Mouse (Mus musculus): ENCODE data around the gene Tmem132d.
"Not testable (repeated sequence)": the region's sequence is repeated elsewhere in the genome, so short reads cannot be mapped to it uniquely, and the experiment has no call there.

Gene Tmem132d

DNA sequence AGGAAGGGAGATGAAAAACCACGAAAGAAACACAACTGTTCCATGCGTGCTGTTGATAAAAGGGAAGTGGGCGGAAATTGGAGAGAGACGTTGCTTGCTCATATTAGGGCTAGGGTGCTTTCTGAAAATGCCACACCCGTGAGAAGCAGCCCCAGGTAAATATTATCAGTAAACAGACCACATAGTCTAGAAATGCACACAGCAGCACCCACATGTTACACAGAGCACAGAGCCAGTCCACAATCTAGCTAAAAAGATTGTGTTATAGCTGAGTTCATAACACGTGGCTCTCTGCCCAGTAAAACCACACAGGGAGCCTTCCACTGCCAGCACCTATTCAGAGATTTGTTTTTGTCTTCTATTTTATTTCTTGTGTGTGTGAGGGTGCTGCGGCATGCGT lies 617.6 kb downstream of the Tmem132d start:
- DNase-seq (ENCODE audit: extremely low read depth, low read depth, low spot score), result no peak

DNA sequence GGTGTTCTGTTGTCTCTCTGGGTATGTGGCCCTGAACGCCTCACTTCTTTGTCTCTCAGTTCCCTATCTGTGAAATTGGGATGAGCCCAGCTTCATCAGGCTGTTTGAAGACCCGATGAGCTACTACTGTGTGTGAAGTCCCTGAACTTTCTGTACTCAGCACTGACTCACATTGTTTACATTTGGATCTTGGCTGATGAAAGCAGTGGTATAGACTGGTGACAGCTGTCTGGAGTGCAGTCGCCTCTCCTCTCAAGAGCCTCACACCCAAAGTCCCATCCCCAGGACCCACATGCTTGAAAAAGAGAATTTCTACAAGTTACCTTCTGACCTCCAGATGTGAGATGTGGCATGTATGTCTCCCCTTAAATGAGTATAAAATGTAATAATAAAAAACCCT lies 625.5 kb downstream of the Tmem132d start:
- DNase-seq (ENCODE audit: extremely low read depth, low read depth, low spot score), result no peak

DNA sequence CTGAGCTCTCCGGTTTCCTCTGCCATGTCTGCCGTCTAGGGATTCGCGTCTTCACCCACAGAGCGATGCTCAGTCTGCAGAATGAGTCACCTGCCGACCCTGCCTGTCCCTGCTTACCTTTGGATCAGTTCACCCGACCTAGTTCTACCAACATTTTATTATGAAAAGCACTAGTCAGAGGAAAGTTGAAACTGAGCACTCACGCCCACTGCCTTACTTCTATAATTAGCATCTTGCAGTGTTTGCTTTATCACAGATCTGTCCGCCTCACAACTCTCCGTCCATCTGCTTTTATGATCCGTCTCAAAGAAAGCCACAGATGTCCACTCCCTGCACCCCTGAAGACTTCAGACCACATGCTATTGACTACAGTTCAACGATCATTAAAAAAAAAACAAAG lies 626.0 kb downstream of the Tmem132d start:
- no peak for DNase-seq (ENCODE audit: extremely low read depth, low read depth, low spot score)

DNA sequence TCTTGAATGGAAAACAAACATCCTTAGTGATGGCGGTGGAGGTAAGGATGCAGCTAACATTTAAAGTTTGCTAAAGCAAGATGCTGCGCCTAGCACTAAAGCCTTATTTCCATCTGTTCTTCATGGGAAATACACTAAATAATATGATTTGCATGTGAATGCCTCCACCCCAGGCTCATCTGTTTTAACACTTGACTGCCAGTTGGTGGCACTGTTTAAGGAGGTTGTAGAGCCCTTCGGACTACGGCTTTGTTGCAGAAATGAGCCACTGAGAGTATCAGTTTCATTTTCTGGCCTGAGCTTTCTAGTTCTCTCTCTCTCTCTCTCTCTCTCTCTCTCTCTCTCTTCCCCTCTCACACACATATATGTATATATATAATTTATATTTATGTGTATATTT lies 632.0 kb downstream of the Tmem132d start:
- no peak for DNase-seq (ENCODE audit: extremely low read depth, low read depth, low spot score)

DNA sequence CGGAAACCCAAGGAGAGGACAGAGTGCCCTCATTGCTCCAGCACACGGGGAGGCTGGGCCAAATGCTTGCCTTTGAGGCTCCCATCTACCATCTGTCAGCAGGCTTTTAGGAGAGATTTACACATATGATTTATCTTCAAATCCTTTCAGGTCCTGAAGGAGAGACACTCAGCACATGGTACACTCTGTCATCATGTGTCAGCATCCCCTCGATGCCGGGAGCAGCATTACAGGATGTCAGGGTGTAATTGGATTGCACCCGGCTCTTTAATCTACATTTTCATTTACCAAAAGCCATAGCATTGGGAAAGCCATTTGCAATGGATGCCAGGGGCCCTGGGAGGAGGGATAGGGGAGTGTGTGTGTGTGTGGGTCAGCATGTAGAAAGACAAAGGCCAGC lies 651.7 kb downstream of the Tmem132d start:
- DNase-seq (ENCODE audit: extremely low read depth, low read depth, low spot score), result no peak

DNA sequence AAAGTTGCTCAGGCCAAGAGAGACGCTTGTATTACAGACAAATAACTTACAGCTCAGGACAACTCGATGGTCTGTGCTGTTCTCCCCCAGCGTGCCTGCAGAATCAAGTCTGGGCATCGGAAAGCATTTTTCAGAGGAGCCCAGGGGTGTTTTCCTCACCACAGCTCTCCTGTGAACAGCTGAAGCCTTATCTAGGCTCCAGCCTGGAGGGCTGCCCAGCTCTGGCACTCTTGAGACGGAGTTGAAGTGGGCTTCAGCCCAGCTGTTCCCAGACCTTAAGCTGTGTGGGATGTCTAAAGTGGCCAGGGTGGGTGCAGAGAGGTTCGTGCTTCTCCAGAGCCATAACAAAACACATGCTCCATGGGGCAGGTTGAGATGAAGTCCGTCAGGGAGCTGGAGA lies 657.1 kb downstream of the Tmem132d start:
- no peak for DNase-seq (ENCODE audit: extremely low read depth, low read depth, low spot score)

DNA sequence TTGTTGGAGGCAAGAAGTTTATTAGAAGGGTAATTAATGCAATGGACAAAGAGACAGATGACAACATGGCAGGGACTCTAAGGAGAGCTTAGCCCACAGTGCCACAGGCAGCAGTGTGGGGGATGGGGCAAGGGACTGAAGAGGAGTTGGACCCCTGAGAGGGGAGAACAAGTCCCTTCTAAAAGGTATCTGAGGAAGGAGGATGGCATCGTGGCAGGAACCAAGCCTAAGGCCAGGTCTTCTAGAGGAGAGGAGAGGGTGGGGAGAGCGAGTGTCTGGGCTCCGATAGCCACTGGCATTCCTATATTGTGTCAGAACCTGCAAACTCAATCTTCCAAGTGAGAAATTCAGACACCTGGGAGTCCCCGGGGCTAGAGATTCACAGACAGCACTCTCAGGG lies 674.3 kb downstream of the Tmem132d start:
- no peak for DNase-seq (ENCODE audit: extremely low read depth, low read depth, low spot score)

DNA sequence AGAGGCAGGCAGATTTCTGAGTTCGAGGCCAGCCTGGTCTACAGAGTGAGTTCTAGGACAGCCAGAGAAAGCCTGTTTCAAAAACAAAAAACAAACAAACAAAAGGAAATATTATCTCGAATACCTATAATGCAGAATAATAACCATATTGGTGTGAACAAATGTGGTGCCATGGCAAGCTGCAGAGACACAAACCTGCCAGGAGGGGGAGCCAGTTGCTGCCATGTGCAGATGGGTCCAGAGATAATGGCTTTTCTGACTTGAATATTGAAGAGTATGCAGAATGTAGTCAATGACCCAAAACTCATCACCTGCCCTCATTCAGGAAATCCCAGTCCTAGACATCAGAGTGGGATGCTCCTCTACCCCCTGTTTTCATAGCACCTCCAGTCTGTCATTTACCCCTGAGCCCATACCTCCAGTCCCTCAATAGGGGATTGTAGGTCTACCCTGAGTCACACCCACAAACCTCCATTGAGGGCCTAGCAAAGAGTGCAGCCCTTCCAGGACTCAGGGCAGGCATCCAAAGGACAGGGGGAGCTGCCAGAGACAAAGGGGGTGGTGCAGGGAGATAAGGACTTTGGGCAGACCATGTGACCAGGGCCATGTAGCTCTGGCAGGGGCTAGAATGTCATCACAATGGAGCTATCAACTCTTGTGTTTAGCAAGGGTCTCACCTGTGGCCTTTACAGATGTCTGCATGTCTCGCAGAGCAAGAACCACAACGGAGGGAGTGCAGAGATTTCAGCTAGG lies 676.0 kb downstream of the Tmem132d start:
- DNase-seq (ENCODE audit: extremely low read depth, low read depth, low spot score), result no peak

DNA sequence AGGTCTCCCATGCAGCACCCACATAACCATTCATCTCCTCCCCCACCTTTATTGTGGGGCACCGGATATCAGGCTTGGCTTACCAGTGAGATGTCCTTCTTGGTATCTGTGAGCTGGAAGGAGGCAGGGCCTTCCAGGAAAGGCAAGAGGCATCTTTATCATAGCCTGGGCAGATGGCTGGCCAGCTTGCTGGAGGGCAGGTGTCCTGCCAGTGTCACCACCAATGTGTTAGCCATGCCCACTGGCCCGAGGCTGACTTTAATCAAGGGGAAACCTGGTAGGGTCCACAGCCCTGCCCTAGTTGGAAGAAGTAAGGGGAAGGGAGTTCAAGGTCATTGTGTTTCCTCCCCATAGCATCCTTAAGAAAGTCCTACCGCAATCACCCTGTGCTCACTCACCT lies 676.9 kb downstream of the Tmem132d start:
- no peak for DNase-seq (ENCODE audit: extremely low read depth, low read depth, low spot score)

DNA sequence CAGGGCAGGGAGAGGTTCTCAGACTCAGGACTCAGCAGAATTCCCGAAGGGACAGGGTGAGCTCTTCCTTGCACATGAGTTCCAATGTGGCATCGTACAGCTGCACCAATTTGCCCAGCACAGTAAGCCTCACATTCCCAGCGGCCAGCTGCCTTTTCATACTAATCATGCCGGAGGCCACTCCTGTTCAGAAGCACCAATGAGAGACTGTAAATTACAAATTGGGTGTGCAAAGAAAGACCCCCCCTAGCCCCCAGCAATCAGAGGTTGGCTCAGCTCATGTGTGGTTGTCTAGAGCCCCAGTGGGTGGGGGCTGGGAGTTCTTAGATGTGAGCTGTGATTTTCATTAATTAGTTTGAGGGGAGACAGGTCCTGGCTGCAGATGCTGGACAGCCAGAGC lies 677.3 kb downstream of the Tmem132d start:
- no peak for DNase-seq (ENCODE audit: extremely low read depth, low read depth, low spot score)

DNA sequence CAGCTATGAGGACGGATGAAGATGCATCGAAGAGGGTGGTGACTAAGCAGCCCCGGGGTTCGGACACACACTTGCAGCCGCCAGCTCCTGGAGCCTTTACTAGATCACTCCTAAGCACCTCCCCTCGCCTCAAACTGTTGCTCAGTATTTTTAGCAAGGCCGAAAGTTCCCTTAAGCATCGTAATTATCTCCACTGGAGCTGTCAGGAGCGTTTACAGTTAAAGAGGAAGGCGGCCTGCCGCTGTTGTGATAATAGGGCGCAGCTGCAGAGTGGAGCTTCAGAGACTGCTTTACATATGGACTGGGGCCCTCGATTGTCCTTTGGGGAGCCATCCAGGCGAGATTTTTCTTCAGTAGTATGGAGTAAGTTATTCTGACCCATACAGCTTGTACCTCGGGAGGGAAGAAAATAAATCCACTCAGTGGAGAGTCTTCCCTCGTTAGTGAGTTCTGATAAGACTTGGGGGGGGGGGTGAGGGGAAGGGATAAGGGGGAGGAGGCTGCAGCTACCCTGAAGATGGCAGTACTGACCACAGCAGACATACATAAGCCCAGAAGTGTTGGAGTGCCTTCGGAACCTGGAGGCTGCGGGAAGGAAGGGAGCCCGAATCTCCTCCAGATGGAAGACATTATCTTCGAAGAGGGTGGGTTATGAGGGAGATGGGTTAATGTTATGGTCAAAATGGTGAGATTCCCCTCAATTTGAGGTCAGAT lies 681.5 kb downstream of the Tmem132d start:
- DNase-seq (ENCODE audit: extremely low read depth, low read depth, low spot score), result no peak

DNA sequence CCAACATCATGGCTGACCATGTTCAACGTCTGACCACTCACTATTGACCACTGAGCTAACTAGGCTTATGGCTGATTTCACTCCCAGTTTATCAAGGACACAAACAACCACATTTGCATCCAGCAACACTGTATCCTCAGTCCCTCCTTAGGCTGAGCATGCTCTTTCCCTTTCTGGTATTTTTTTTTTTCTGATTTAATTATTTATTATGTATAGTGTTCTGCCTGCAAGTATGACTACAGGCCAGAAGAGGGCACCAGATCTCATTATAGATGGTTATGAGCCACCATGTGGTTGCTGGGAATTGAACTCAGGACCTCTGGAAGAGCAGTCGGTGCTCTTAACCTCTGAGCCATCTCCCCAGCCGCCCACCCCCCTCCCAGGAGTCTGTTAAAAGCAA lies 683.3 kb downstream of the Tmem132d start:
- DNase-seq (ENCODE audit: extremely low read depth, low read depth, low spot score), result not testable (repeated sequence)

DNA sequence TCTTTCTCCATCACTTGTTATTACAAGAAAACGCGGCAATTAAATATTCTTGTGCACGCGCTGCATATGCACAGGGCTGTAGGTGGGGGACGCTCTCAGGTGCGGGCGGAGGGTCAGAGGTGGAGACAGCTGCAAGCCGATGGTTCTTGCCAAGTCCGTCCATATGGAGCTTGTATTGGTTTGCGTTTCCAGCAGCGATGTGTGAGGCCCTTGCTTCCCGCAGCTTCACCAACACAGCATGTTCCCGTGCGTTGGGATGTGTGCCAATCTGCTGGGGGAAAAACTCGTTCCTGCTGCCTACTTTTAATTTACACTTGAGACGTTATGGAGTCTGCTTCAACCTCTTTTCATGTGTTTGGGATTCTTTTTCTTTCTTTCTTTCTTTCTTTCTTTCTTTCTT lies 691.5 kb downstream of the Tmem132d start:
- no peak for DNase-seq (ENCODE audit: extremely low read depth, low read depth, low spot score)

Measured in fat pad, adult 2 months (tissue).